Mouse (Mus musculus): ENCODE measurements at regions not wholly inside any gene's neighbourhood (a gene's known extent, or its start where the extent isn't known, plus 50 kb on each side); places are given as distances from the start of the nearest gene placed in this dataset.

DNA sequence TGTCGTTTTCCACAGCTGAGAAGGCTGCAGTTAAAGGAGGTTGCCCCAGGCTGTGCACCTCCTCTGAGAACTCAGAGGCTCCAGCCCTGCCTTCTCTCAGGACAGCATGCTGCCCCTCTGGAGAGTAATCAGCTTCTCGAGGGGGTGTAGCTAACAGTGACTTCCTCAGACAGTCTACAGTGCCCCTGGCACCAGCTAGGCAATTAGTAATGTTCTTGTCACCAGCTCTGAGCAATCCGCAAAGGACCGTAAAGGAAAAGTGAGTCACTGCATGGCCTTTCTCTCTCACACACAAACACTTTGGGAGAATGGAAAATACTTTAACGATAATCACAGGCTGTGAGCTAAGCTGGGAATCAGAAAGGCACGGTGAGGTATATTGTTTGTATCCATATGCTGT is 288.8 kb downstream of the Mtx2 start:
- ATAC-seq (ENCODE audit: low read depth) (no peak), DNase-seq (no peak)
- no peaks in the 10 kb centered on the region for H3K36me3 ChIP-seq
- WGBS (ENCODE audit: insufficient replicate concordance): 35% methylated on average over 6 of the region's 6 CpGs
- no peak overlapping the region for H3K4me2 ChIP-seq
- H3K9me3 ChIP-seq (replicated peaks): no peaks in the 10 kb centered on the region
- no peak overlapping the region for H3K4me3 ChIP-seq (replicated peaks)
- H3K9ac ChIP-seq: no peak overlapping the region
- H3K27ac ChIP-seq: no peak overlapping the region
- H3K4me1 ChIP-seq (replicated peaks): no peaks in the 10 kb centered on the region
- no peaks in the 10 kb centered on the region for H3K27me3 ChIP-seq

DNA sequence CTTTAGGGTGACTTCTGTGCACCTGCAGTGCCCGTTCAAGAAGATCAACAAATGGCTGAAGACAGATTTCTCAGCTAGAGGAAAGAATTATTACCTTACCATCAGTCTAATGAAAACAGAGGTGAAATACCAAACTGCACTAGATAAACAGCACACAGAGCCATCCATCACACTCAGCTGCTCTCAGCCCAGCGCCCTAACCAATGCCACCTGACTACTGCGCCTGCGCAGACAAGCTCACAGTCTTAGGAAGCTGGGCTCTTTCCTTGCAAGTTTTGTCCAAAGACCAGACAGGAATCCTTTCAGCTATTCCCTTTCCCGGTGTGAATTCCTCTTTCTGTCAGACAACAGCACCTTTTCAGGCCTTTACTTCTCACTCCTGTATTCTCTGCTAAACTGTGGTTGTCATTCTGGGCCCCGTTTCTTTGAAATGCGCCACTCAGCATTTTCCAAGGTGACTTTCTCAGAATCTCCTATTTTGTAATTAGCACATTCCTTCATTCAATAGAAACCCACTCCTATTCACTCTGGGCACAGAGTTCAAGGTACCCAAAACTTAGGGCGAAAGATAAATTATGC is 292.8 kb downstream of the Mtx2 start:
- Histone ChIP-seq H3K9ac (no peak overlapping the region), H3K4me3 (replicated peaks) (no peak overlapping the region), H3K9me3 (replicated peaks) (no peaks in the 10 kb centered on the region), H3K27ac (no peak overlapping the region), H3K36me3 (no peaks in the 10 kb centered on the region), H3K4me2 (no peak overlapping the region), H3K27me3 (no peaks in the 10 kb centered on the region), H3K4me1 (replicated peaks) (no peaks in the 10 kb centered on the region)
- ATAC-seq (ENCODE audit: low read depth) (no peak), DNase-seq (no peak)
- WGBS (ENCODE audit: insufficient replicate concordance): 74% methylated on average over 8 of the region's 8 CpGs

- Histone ChIP-seq H3K9ac (no peak overlapping the region), H3K9me3 (replicated peaks) (no peaks in the 10 kb centered on the region), H3K36me3 (no peaks in the 10 kb centered on the region), H3K4me1 (replicated peaks) (no peaks in the 10 kb centered on the region), H3K27me3 (no peaks in the 10 kb centered on the region), H3K4me2 (no peak overlapping the region), H3K27ac (no peak overlapping the region), H3K4me3 (replicated peaks) (no peak overlapping the region)
- DNase-seq (no peak), ATAC-seq (ENCODE audit: low read depth) (no peak)
- 80% methylated on average over 9 of the region's 9 CpGs for WGBS (ENCODE audit: insufficient replicate concordance)
These were observed 294.0 kb downstream of the Mtx2 start for GRCm38 (mm10) chr2:75119599-75119998.

GRCm38 (mm10) chr2:75133298-75134080 is 307.9 kb downstream of the Mtx2 start:
- WGBS (ENCODE audit: insufficient replicate concordance): 62% methylated on average over 10 of the region's 10 CpGs
- DNase-seq (no peak), ATAC-seq (ENCODE audit: low read depth) (no peak)
- H3K4me2 ChIP-seq: no peak overlapping the region
- H3K9me3 ChIP-seq (replicated peaks): no peaks in the 10 kb centered on the region
- H3K27me3 ChIP-seq: peaks cover 34% of the 10 kb centered on the region
- no peak overlapping the region for H3K9ac ChIP-seq
- no peaks in the 10 kb centered on the region for H3K36me3 ChIP-seq
- H3K4me1 ChIP-seq (replicated peaks): 0 out of 2 replicates have a peak, but pooled peaks cover 6% of the 10 kb centered on the region
- no peak overlapping the region for H3K27ac ChIP-seq
- H3K4me3 ChIP-seq (replicated peaks): no peak overlapping the region

DNA sequence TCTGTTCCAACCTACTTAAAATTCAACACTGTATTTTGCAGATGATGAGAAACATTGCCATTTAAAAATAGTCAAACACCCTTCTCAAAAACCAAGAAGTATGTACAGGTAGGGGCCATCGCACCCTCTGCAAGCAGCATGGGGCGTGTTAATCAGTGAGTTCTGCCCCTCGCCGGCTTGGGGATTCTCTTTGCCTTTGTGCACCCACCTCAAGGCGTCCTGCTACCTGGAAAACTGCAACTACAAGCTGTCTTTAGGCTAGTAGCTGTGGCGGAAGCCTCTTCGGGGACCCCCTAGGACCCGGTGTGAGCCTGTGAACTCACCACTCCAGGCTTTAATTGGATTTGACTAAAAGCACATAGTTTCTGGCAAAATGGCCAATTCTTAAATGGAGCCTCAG is 311.0 kb downstream of the Mtx2 start:
- Histone ChIP-seq H3K9me3 (replicated peaks) (no peaks in the 10 kb centered on the region), H3K9ac (no peak overlapping the region), H3K4me1 (replicated peaks) (0 out of 2 replicates have a peak, but pooled peaks cover 6% of the 10 kb centered on the region), H3K4me2 (no peak overlapping the region), H3K36me3 (no peaks in the 10 kb centered on the region), H3K4me3 (replicated peaks) (no peak overlapping the region), H3K27ac (no peak overlapping the region), H3K27me3 (peaks cover 56% of the 10 kb centered on the region)
- DNase-seq (no peak), ATAC-seq (ENCODE audit: low read depth) (no peak)
- 24% methylated on average over 8 of the region's 8 CpGs for WGBS (ENCODE audit: insufficient replicate concordance)

- ATAC-seq (ENCODE audit: low read depth) (no peak), DNase-seq (no peak)
- Histone ChIP-seq H3K9me3 (replicated peaks) (no peaks in the 10 kb centered on the region), H3K27ac (no peak overlapping the region), H3K4me1 (replicated peaks) (0 out of 2 replicates have a peak, but pooled peaks cover 6% of the 10 kb centered on the region), H3K4me3 (replicated peaks) (peak overlapping the region; percentile 32), H3K4me2 (peak overlapping the region; percentile 57), H3K36me3 (no peaks in the 10 kb centered on the region), H3K27me3 (peaks cover 56% of the 10 kb centered on the region), H3K9ac (no peak overlapping the region)
- WGBS (ENCODE audit: insufficient replicate concordance): 4% methylated on average over 41 of the region's 42 CpGs
These were observed 311.8 kb downstream of the Mtx2 start for GRCm38 (mm10) chr2:75137133-75137982.

DNA sequence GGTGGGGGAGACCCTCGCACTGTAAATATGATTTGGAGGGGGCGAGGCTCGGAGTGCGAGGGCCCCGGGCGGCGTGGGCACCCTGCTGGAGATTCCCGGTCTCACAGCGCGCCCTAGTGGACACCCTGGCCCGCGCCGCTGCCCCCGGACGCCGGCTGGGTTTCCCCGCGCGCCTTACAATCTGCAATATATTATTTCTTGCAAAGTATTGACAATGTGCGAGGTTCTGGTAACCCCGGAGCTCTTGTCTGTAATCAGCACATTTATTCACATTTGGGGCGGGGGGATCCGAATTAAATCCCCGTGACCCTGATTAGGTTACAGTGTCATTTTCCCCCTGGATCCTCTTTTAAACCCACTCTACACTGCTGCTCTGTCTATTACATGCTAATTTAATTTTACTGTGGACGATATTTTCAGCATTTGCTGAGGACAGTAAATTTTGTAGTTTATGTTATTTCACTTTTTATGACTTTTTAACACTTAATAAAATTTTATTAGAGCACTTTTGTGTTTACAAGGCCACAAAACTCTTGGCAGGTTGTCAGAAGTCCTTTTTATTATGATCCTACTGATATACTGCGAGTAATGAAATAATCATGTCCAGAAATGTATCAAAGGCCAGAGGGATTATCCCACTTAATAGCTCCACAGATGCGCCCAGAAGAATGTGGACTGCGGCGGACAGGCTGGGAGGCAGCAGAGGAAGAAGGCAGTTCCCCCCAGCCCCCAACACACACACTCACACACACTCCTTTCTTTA is 312.6 kb downstream of the Mtx2 start:
- Histone ChIP-seq H3K36me3 (no peaks in the 10 kb centered on the region), H3K4me2 (peak overlapping the region; percentile 57), H3K9ac (no peak overlapping the region), H3K4me3 (replicated peaks) (peak overlapping the region; percentile 32), H3K9me3 (replicated peaks) (no peaks in the 10 kb centered on the region), H3K27me3 (peaks cover 56% of the 10 kb centered on the region), H3K4me1 (replicated peaks) (0 out of 2 replicates have a peak, but pooled peaks cover 6% of the 10 kb centered on the region), H3K27ac (no peak overlapping the region)
- ATAC-seq (ENCODE audit: low read depth): no peak
- no peak for DNase-seq
- WGBS (ENCODE audit: insufficient replicate concordance): 6% methylated on average over 29 of the region's 29 CpGs

- DNase-seq (no peak), ATAC-seq (ENCODE audit: low read depth) (no peak)
- no peaks in the 10 kb centered on the region for H3K9me3 ChIP-seq (replicated peaks)
- H3K4me2 ChIP-seq: no peak overlapping the region
- 27% methylated on average over 9 of the region's 9 CpGs for WGBS (ENCODE audit: insufficient replicate concordance)
- H3K4me3 ChIP-seq (replicated peaks): no peak overlapping the region
- H3K36me3 ChIP-seq: no peaks in the 10 kb centered on the region
- H3K4me1 ChIP-seq (replicated peaks): 0 out of 2 replicates have a peak, but pooled peaks cover 6% of the 10 kb centered on the region
- H3K27ac ChIP-seq: no peak overlapping the region
- H3K9ac ChIP-seq: no peak overlapping the region
- peaks cover 56% of the 10 kb centered on the region for H3K27me3 ChIP-seq
These were observed 313.1 kb downstream of the Mtx2 start for GRCm38 (mm10) chr2:75138746-75139060.

DNA sequence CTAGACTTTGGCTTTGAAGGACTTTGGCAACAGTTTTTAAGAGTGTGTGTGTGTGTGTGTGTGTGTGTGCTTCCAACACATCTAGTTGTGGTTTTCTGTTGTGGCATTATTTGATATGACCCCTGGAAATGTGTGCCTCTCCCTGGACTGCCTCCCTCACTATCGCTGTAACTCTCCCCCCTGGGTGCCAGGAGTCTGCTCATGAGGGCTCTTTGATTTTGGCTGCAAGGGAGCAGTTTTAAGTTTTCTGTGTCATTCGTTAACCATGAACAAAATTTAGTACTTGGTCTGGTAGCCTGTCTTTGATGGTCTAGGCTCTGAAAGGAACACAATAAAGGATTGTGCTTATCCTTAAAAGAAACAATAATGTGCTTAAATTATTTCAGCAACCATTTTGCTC is 313.9 kb downstream of the Mtx2 start:
- DNase-seq (no peak), ATAC-seq (ENCODE audit: low read depth) (no peak)
- WGBS (ENCODE audit: insufficient replicate concordance): 36% methylated on average over 2 of the region's 2 CpGs
- Histone ChIP-seq H3K4me2 (no peak overlapping the region), H3K9ac (no peak overlapping the region), H3K36me3 (no peaks in the 10 kb centered on the region), H3K27me3 (peaks cover 50% of the 10 kb centered on the region), H3K4me3 (replicated peaks) (no peak overlapping the region), H3K27ac (no peak overlapping the region), H3K9me3 (replicated peaks) (no peaks in the 10 kb centered on the region), H3K4me1 (replicated peaks) (0 out of 2 replicates have a peak, but pooled peaks cover 6% of the 10 kb centered on the region)

GRCm38 (mm10) chr2:75142675-75143074 is 317.1 kb downstream of the Mtx2 start:
- Histone ChIP-seq H3K36me3 (no peaks in the 10 kb centered on the region), H3K4me2 (no peak overlapping the region), H3K27ac (no peak overlapping the region), H3K9ac (no peak overlapping the region), H3K9me3 (replicated peaks) (no peaks in the 10 kb centered on the region), H3K4me3 (replicated peaks) (no peak overlapping the region), H3K27me3 (peaks cover 31% of the 10 kb centered on the region), H3K4me1 (replicated peaks) (0 out of 2 replicates have a peak, but pooled peaks cover 1% of the 10 kb centered on the region)
- WGBS (ENCODE audit: insufficient replicate concordance): 22% methylated on average over 2 of the region's 2 CpGs
- no peak for ATAC-seq (ENCODE audit: low read depth)
- no peak for DNase-seq

- Histone ChIP-seq H3K4me3 (replicated peaks) (no peak overlapping the region), H3K4me2 (no peak overlapping the region), H3K9me3 (replicated peaks) (no peaks in the 10 kb centered on the region), H3K4me1 (replicated peaks) (no peaks in the 10 kb centered on the region), H3K9ac (no peak overlapping the region), H3K36me3 (no peaks in the 10 kb centered on the region), H3K27ac (no peak overlapping the region), H3K27me3 (peaks cover 10% of the 10 kb centered on the region)
- WGBS (ENCODE audit: insufficient replicate concordance): 41% methylated on average over 12 of the region's 12 CpGs
- ATAC-seq (ENCODE audit: low read depth): no peak
- DNase-seq: no peak
These were observed 319.3 kb downstream of the Mtx2 start for GRCm38 (mm10) chr2:75144861-75145260.

All from liver, embryonic 13.5 days (tissue).